Mouse (Mus musculus) embryonic facial prominence, embryonic 12.5 days (tissue): ENCODE results near the gene Gm11549. TPM values are rescaled to one million over a fixed set of nuclear protein-coding genes. Genes with fewer than 3 reads are reported as not detected.
A peak's percentile ranks its signal among the peaks of the same experiment; 100 is the strongest.

Experiments
- ATAC-seq: fragments of 200-750 bp; cut with Nextera tagmentation; 2 replicates; pipeline ENCODE4 v1.8.0; 2017; ENCODE audit not compliant: insufficient number of reproducible peaks, insufficient read depth, low FRiP score, low TSS enrichment
- H3K27ac ChIP-seq: fragments of 300-500 bp; sonication (generic); 2 replicates; pipeline ENCODE4 v1.5.1; 2016; ENCODE audit warnings: mild to moderate bottlenecking
- H3K27me3 ChIP-seq: fragments of 300-500 bp; sonication (generic); 2 replicates; pipeline ENCODE4 v1.6.1; 2016; ENCODE audit warnings: mild to moderate bottlenecking, moderate library complexity
- H3K36me3 ChIP-seq: fragments of 300-500 bp; sonication (generic); 2 replicates; pipeline ENCODE4 v1.6.1; 2016; ENCODE audit warnings: mild to moderate bottlenecking
- H3K4me1 ChIP-seq: fragments of 300-500 bp; sonication (generic); 2 replicates; pipeline ENCODE4 v1.6.1; 2016
- H3K4me2 ChIP-seq: fragments of 300-500 bp; sonication (generic); replicated peaks from 2 replicates; pipeline ENCODE4 v1.6.1; 2016; ENCODE audit warnings: mild to moderate bottlenecking, moderate library complexity
- H3K4me3 ChIP-seq: fragments of 300-500 bp; sonication (generic); 2 replicates; pipeline ENCODE4 v1.5.1; 2016; ENCODE audit warnings: mild to moderate bottlenecking
- H3K9ac ChIP-seq: fragments of 300-500 bp; sonication (generic); 2 replicates; pipeline ENCODE4 v1.6.1; 2016; ENCODE audit warnings: mild to moderate bottlenecking, moderate library complexity
- H3K9me3 ChIP-seq: fragments of 300-500 bp; sonication (generic); 2 replicates; pipeline ENCODE4 v1.6.1; 2016; ENCODE audit warnings: mild to moderate bottlenecking, moderate library complexity
- WGBS: fragments of 180-500 bp; shearing (Covaris S2); methylation state at CpG from one replicate; pipeline ENCODE4 v1.1.7; 2016; 5-methylcytosine and 5-hydroxymethylcytosine counted together
- polyA plus RNA-seq: library from polyadenylated mRNA; unstranded; fragments of >200 nt; fragmentation: Nextera tagmentation; extraction: Ambion mirVana; gene quantifications from 2 replicates; pipeline ENCODE4 v1.2.1, GENCODE M21; 2016

Gm11549 gene
- polyA plus RNA-seq, 1 experiment from 2014 or later, result 0.23 TPM

GRCm38 (mm10) chr3:36537701-36538470 lies 16.3 kb upstream of the Gm11549 start:
- ATAC-seq, result no peak
- Histone ChIP-seq H3K4me2 (no peak overlapping the region), H3K27ac (no peak overlapping the region), H3K27me3 (0 out of 2 replicates have a peak, but pooled peaks cover 1% of the 10 kb centered on the region), H3K4me1 (peaks cover 4% of the 10 kb centered on the region; the same call in 1 of the 2 replicates), H3K36me3 (no peaks in the 10 kb centered on the region), H3K9me3 (no peaks in the 10 kb centered on the region), H3K4me3 (no peak overlapping the region), H3K9ac (no peak overlapping the region)
- 82% methylated on average over 4 of the region's 4 CpGs for WGBS

DNA sequence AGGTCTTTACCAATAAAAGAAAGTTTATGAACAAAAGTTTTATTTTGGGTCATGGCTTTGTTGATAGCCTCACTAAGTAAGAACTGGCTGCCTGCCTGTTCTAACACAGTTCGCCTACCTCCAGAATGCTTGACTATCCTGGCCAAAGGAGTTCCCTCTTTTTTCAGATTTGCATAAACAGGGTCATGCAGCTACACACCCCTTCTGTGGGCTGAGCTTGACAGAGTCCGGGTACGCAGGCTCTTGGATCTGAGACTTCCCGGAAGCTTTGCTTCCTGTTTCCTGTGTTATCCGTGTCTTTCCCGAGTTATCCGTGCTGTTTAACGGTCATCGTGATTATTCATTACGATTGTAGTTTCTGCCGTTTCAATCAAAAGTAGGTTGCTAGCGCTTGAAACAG lies 14.4 kb upstream of the Gm11549 start:
- no peaks in the 10 kb centered on the region for H3K36me3 ChIP-seq
- WGBS, result 88% methylated on average over 12 of the region's 12 CpGs
- H3K9ac ChIP-seq, result no peak overlapping the region
- H3K4me3 ChIP-seq, result no peak overlapping the region
- no peak overlapping the region for H3K4me2 ChIP-seq
- H3K27me3 ChIP-seq, result peaks cover 13% of the 10 kb centered on the region
- H3K9me3 ChIP-seq, result no peaks in the 10 kb centered on the region
- H3K4me1 ChIP-seq, result peaks cover 4% of the 10 kb centered on the region; the same call in 1 of the 2 replicates
- ATAC-seq, result no peak
- no peak overlapping the region for H3K27ac ChIP-seq

GRCm38 (mm10) chr3:36533201-36533672 lies 11.6 kb upstream of the Gm11549 start:
- Histone ChIP-seq H3K4me2 (no peak overlapping the region), H3K9me3 (no peaks in the 10 kb centered on the region), H3K27ac (no peak overlapping the region), H3K4me3 (no peak overlapping the region), H3K27me3 (peaks cover 21% of the 10 kb centered on the region), H3K4me1 (peaks cover 4% of the 10 kb centered on the region; the same call in 1 of the 2 replicates), H3K9ac (no peak overlapping the region), H3K36me3 (no peaks in the 10 kb centered on the region)
- WGBS, result 0% methylated on average over 1 of the region's 1 CpGs
- ATAC-seq, result no peak

DNA sequence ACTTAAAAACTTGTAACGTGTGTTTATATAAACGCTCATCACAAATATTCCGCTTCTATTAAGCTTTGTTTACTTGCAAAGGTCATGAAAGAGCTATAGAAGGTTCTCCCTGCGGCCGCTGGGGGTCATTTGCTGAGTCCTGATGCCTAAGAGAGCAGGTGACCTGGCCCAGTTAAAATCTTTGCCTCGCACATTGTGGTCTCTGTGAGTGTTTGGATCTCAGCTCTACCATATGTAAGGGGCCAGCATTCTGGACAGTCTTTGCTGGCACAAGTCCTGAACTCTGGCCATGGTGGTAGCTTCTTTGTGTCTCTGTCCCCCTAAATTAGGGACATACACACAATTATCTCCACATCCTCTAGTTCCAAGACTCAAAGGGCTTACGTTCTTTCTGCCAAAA lies 11.1 kb upstream of the Gm11549 start:
- no peaks in the 10 kb centered on the region for H3K9me3 ChIP-seq
- peaks cover 4% of the 10 kb centered on the region; the same call in 1 of the 2 replicates for H3K4me1 ChIP-seq
- H3K27ac ChIP-seq, result no peak overlapping the region
- 32% methylated on average over 7 of the region's 7 CpGs for WGBS
- no peak overlapping the region for H3K4me2 ChIP-seq
- H3K4me3 ChIP-seq, result no peak overlapping the region
- peaks cover 21% of the 10 kb centered on the region for H3K27me3 ChIP-seq
- H3K9ac ChIP-seq, result no peak overlapping the region
- no peaks in the 10 kb centered on the region for H3K36me3 ChIP-seq
- ATAC-seq, result no peak

GRCm38 (mm10) chr3:36531979-36532542 lies 10.4 kb upstream of the Gm11549 start:
- WGBS, result 16% methylated on average over 18 of the region's 18 CpGs
- Histone ChIP-seq H3K4me3 (peak overlapping the region; percentile 22; the same call in 1 of the 2 replicates), H3K36me3 (no peaks in the 10 kb centered on the region), H3K9ac (no peak overlapping the region), H3K4me2 (peak overlapping the region; percentile 37), H3K4me1 (peaks cover 4% of the 10 kb centered on the region; the same call in 1 of the 2 replicates), H3K27ac (no peak overlapping the region), H3K9me3 (no peaks in the 10 kb centered on the region), H3K27me3 (peaks cover 21% of the 10 kb centered on the region)
- no peak for ATAC-seq

GRCm38 (mm10) chr3:36531242-36531641 lies 9.6 kb upstream of the Gm11549 start:
- no peaks in the 10 kb centered on the region for H3K36me3 ChIP-seq
- WGBS, result 25% methylated on average over 2 of the region's 2 CpGs
- no peak overlapping the region for H3K9ac ChIP-seq
- H3K4me2 ChIP-seq, result no peak overlapping the region
- H3K4me1 ChIP-seq, result peaks cover 4% of the 10 kb centered on the region; the same call in 1 of the 2 replicates
- H3K27me3 ChIP-seq, result peaks cover 21% of the 10 kb centered on the region
- no peak overlapping the region for H3K27ac ChIP-seq
- ATAC-seq, result no peak
- no peak overlapping the region for H3K4me3 ChIP-seq
- no peaks in the 10 kb centered on the region for H3K9me3 ChIP-seq

- Histone ChIP-seq H3K27ac (no peak overlapping the region), H3K4me2 (no peak overlapping the region), H3K9ac (no peak overlapping the region), H3K27me3 (peaks cover 21% of the 10 kb centered on the region), H3K4me3 (no peak overlapping the region), H3K36me3 (no peaks in the 10 kb centered on the region), H3K9me3 (no peaks in the 10 kb centered on the region), H3K4me1 (peaks cover 4% of the 10 kb centered on the region; the same call in 1 of the 2 replicates)
- WGBS, result 70% methylated on average over 5 of the region's 5 CpGs
- no peak for ATAC-seq
Measured at GRCm38 (mm10) chr3:36530781-36531180, 9.2 kb upstream of the Gm11549 start.

- peaks cover 21% of the 10 kb centered on the region for H3K27me3 ChIP-seq
- no peaks in the 10 kb centered on the region for H3K36me3 ChIP-seq
- peaks cover 4% of the 10 kb centered on the region; the same call in 1 of the 2 replicates for H3K4me1 ChIP-seq
- H3K4me3 ChIP-seq, result no peak overlapping the region
- no peak overlapping the region for H3K4me2 ChIP-seq
- WGBS, result 84% methylated on average over 6 of the region's 6 CpGs
- no peaks in the 10 kb centered on the region for H3K9me3 ChIP-seq
- no peak overlapping the region for H3K9ac ChIP-seq
- ATAC-seq, result no peak
- no peak overlapping the region for H3K27ac ChIP-seq
Measured at GRCm38 (mm10) chr3:36530345-36530744, 8.7 kb upstream of the Gm11549 start.

GRCm38 (mm10) chr3:36524466-36524865 lies 2.9 kb upstream of the Gm11549 start:
- H3K27me3 ChIP-seq, result peaks cover 37% of the 10 kb centered on the region
- no peak for ATAC-seq
- peaks cover 6% of the 10 kb centered on the region; the same call in 1 of the 2 replicates for H3K4me1 ChIP-seq
- H3K36me3 ChIP-seq, result no peaks in the 10 kb centered on the region
- H3K4me2 ChIP-seq, result no peak overlapping the region
- WGBS, result 78% methylated on average over 3 of the region's 3 CpGs
- no peak overlapping the region for H3K4me3 ChIP-seq
- no peaks in the 10 kb centered on the region for H3K9me3 ChIP-seq
- no peak overlapping the region for H3K9ac ChIP-seq
- no peak overlapping the region for H3K27ac ChIP-seq

GRCm38 (mm10) chr3:36522137-36522536 lies 524 bp upstream of the Gm11549 start:
- Histone ChIP-seq H3K9ac (no peak overlapping the region), H3K9me3 (no peaks in the 10 kb centered on the region), H3K27ac (no peak overlapping the region), H3K27me3 (peaks cover 40% of the 10 kb centered on the region), H3K4me3 (no peak overlapping the region), H3K36me3 (no peaks in the 10 kb centered on the region), H3K4me1 (peaks cover 6% of the 10 kb centered on the region; the same call in 1 of the 2 replicates), H3K4me2 (no peak overlapping the region)
- ATAC-seq, result no peak
- 7% methylated on average over 4 of the region's 4 CpGs for WGBS

- Histone ChIP-seq H3K36me3 (no peaks in the 10 kb centered on the region), H3K4me1 (peaks cover 3% of the 10 kb centered on the region; the same call in 1 of the 2 replicates), H3K27ac (no peak overlapping the region), H3K27me3 (peaks cover 18% of the 10 kb centered on the region), H3K4me3 (no peak overlapping the region), H3K9me3 (no peaks in the 10 kb centered on the region), H3K4me2 (no peak overlapping the region), H3K9ac (no peak overlapping the region)
- 84% methylated on average over 9 of the region's 9 CpGs for WGBS
- ATAC-seq, result no peak
Measured at GRCm38 (mm10) chr3:36516196-36516595, 5.4 kb downstream of the Gm11549 start.

DNA sequence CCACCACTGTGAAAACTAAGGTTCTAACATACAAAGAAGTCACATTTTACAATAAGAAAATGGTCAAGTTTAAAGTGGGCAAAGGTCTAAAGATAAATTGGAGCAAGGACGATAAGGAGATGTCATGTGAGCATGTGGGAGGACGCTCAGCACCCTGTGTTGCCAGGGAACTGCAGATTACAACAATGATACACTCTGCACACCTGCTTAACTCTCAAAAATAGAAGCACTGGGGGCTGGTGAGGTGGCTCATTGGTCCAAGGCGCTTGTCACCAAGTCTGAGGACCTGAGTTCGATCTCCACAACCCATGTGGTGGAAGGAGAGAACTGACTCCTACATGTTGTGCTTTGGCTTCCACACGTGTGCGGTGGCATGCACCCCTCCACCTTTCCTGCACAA lies 10.1 kb downstream of the Gm11549 start:
- no peaks in the 10 kb centered on the region for H3K9me3 ChIP-seq
- no peaks in the 10 kb centered on the region for H3K27me3 ChIP-seq
- H3K4me1 ChIP-seq, result no peaks in the 10 kb centered on the region
- no peak overlapping the region for H3K4me2 ChIP-seq
- H3K4me3 ChIP-seq, result no peak overlapping the region
- no peak overlapping the region for H3K27ac ChIP-seq
- no peak overlapping the region for H3K9ac ChIP-seq
- no peak for ATAC-seq
- 86% methylated on average over 6 of the region's 6 CpGs for WGBS
- no peaks in the 10 kb centered on the region for H3K36me3 ChIP-seq
